ENCODE assay signal across 8 mouse cellular contexts in genomic region chr7:80657896-80658295, GRCm38 (mm10). TPM values are rescaled to one million over a fixed set of nuclear protein-coding genes. Genes with fewer than 3 reads are reported as not detected.
DNase-seq lines count a peak whose midpoint lies in the region; ATAC-seq lines count a peak whose summit lies in the region.

No protein-coding gene starts in this region.

- ATAC-seq in megakaryocyte progenitor cell, adult 5-6 weeks (replicated peaks; ENCODE audit: poor library complexity) = no peak

- peak; percentile 79 for DNase-seq in gastrocnemius, adult 18-20 months (ENCODE audit: low spot score)
- no peak for DNase-seq in gastrocnemius, postnatal 10 days
- peak; percentile 89 for DNase-seq in NIH3T3 (ENCODE audit: low read depth)
- peak; percentile 72 to 80 for DNase-seq in heart, adult 9 months (ENCODE audit: low spot score in 2 of 2)
- peak; percentile 90 for DNase-seq in lung, postnatal 10 days
- DNase-seq in spleen, postnatal 4 days (ENCODE audit: low spot score in 2 of 2) = no peak
- DNase-seq in embryo, embryonic 10.5 days (ENCODE audit: low spot score) = no peak

RNA-seq across cellular contexts. Expression of gene Crtc3, which starts 30.8 kb away (rescaled TPM):
- total RNA-seq in gastrocnemius, adult 18-20 months (2021) = 10 to 100 TPM; 12.5 to 13.1 TPM
- total RNA-seq in gastrocnemius, postnatal 10 days (2021) = 10 to 100 TPM; 16.7 to 25.1 TPM
- total RNA-seq in megakaryocyte progenitor cell, adult 5-6 weeks (2015) = 18.3 and 26.9 TPM in 2 replicates
- 5.6 and 16.3 TPM in 2 replicates for total RNA-seq in megakaryocyte progenitor cell, adult 5-6 weeks (2017)

Comparison
In these comparisons a context has a peak if more than half of its experiments do, and no peak if none do; other contexts are left out.
1. DNase-seq: peak in gastrocnemius, adult 18-20 months (single experiment), NIH3T3 (single experiment), heart, adult 9 months (2 of 2) and lung, postnatal 10 days (single experiment); none in gastrocnemius, postnatal 10 days (single experiment), spleen, postnatal 4 days (0 of 2) and embryo, embryonic 10.5 days (single experiment).